Mouse (Mus musculus) brain, embryonic 14.5 days (tissue): Measurements from ENCODE around the gene Vac14.

Source experiments
- CTCF ChIP-seq: fragments of 200-500 bp; IDR thresholded peaks from 2 replicates; pipeline ENCODE4 v1.5.1; 2012; ENCODE audit warnings: inconsistent platforms, mild to moderate bottlenecking, moderate library complexity, borderline replicate concordance; ENCODE audit not compliant: insufficient read depth, insufficient read length; ENCODE audit errors: extremely low read depth
- POLR2A ChIP-seq: fragments of 200-500 bp; IDR thresholded peaks from 2 replicates; pipeline ENCODE4 v1.6.1; 2012; ENCODE audit warnings: mild to moderate bottlenecking, inconsistent platforms, borderline replicate concordance; ENCODE audit not compliant: poor library complexity, insufficient read depth, insufficient read length, severe bottlenecking; ENCODE audit errors: extremely low read depth

GRCm38 (mm10) chr8:110725084-110725838 lies 106.9 kb downstream of the Vac14 start:
- TF ChIP-seq CTCF (no peak), POLR2A (no peak)
